Mouse (Mus musculus): ENCODE data around the gene Lrig1. TPM values are rescaled to one million over a fixed set of nuclear protein-coding genes. Genes with fewer than 3 reads are reported as not detected.
"Not testable (repeated sequence)": the region's sequence is repeated elsewhere in the genome, so short reads cannot be mapped to it uniquely, and the experiment has no call there.

Gene Lrig1
- total RNA-seq, 1 experiment from 2014 or later = 5.6 TPM

DNA sequence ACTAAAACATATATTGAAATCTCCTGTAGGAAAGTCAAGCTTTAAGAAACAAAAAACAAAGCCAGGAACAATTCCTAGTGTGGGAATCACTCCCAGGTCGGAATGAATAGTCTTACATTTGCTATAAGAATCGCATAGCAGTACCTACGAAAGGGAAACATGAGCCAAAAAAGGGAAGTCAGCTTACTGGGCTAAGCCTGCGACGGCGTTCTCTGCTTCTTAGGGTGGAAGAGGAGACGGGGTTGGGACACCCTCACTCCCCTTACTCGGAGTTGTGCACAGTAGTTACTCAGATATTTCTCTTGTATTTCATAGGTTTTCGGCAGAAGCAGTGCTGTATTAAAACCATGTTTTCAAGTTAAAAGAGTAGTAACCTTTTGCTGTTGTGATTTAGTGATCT, 117.9 kb downstream of the Lrig1 start:
- ATAC-seq (replicated peaks in 1 of 2; ENCODE audit: insufficient read depth in 1 of 2, low FRiP score in 2 of 2, low TSS enrichment in 1 of 2, low read depth in 1 of 2, poor library complexity in 2 of 2, severe bottlenecking in 2 of 2) = peak; percentile 53 to 83; a peak in 2 of 4 replicates

DNA sequence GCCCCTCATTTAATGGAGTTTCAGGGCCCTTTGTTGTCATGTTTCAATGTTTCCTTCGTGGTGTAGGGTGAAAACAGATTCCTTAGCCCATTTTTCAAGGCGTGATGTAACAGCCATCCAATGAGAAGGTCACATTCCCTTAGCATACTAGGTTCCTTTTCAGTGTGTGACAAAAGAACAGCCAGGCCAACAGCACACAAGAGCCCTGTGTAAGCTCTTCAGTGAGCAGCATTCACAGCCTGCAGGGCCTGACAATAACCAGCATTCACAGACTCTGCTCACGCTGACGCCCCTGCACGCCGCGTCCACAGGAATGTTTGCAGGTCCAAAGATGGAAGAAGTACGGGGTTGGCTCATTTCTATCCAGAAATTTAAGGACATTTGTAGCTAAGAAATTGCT, 122.0 kb downstream of the Lrig1 start:
- ATAC-seq (replicated peaks in 1 of 2; ENCODE audit: insufficient read depth in 1 of 2, low FRiP score in 2 of 2, low TSS enrichment in 1 of 2, low read depth in 1 of 2, poor library complexity in 2 of 2, severe bottlenecking in 2 of 2) = no peak

DNA sequence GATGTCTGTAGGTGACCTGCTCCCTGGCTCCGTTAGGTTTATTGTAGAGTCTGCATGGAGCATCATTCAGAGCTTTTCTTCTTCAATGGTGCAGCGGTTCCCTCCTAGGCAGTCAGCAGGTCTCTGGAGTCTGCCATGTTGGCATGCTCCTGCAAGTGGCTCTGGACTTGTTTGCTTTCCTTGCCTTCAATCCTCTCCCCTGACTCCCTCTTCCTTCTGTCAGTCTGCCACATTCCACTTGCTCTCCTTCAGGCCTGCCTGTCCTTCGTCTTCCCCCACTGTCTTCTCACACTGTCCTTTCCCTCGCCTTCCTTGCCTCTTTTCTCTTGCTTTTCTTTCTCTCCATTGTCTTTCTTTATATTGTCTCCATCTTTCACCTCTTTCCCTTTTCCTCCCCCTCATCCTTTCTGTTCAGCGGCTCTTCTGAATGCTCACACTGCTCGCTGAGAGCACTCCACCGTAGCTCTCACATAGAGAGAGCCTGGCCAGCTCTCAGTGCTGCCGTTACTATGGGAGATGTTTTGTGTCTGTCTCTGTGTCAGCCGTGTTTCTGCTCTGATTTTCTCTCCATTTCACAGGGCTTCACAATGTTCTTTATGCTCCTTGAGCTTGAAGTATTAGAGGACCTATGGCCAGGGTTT, 124.3 kb downstream of the Lrig1 start:
- ATAC-seq (replicated peaks in 1 of 2; ENCODE audit: insufficient read depth in 1 of 2, low FRiP score in 2 of 2, low TSS enrichment in 1 of 2, low read depth in 1 of 2, poor library complexity in 2 of 2, severe bottlenecking in 2 of 2) = no peak

- no peak for ATAC-seq (replicated peaks in 1 of 2; ENCODE audit: insufficient read depth in 1 of 2, low FRiP score in 2 of 2, low TSS enrichment in 1 of 2, low read depth in 1 of 2, poor library complexity in 2 of 2, severe bottlenecking in 2 of 2)
Observed at GRCm38 (mm10) chr6:94568040-94568439, 131.9 kb downstream of the Lrig1 start.

GRCm38 (mm10) chr6:94565766-94566165, 134.2 kb downstream of the Lrig1 start:
- ATAC-seq (replicated peaks in 1 of 2; ENCODE audit: insufficient read depth in 1 of 2, low FRiP score in 2 of 2, low TSS enrichment in 1 of 2, low read depth in 1 of 2, poor library complexity in 2 of 2, severe bottlenecking in 2 of 2) = no peak

GRCm38 (mm10) chr6:94563203-94563940, 136.6 kb downstream of the Lrig1 start:
- no peak for ATAC-seq (replicated peaks in 1 of 2; ENCODE audit: insufficient read depth in 1 of 2, low FRiP score in 2 of 2, low TSS enrichment in 1 of 2, low read depth in 1 of 2, poor library complexity in 2 of 2, severe bottlenecking in 2 of 2)

DNA sequence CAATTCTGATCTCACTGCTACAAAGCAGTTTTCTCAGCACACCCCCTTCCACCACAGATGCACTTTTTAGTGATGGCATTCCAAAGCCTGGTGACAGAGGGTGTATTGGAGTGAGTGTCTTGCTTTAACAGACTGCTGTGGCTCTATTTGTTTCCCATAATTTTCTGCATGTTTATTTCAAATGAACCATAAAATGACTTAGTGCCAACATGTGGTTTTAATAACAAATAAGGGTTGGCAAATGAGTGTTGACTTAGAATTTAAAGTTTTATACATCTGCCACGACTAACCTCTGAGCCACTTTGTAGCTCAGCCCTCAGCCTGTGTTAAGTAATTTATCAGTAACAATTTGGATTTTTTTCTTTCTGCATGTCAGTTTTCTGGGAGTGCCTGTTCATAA, 138.6 kb downstream of the Lrig1 start:
- no peak for ATAC-seq (replicated peaks in 1 of 2; ENCODE audit: insufficient read depth in 1 of 2, low FRiP score in 2 of 2, low TSS enrichment in 1 of 2, low read depth in 1 of 2, poor library complexity in 2 of 2, severe bottlenecking in 2 of 2)

- ATAC-seq (replicated peaks in 1 of 2; ENCODE audit: insufficient read depth in 1 of 2, low FRiP score in 2 of 2, low TSS enrichment in 1 of 2, low read depth in 1 of 2, poor library complexity in 2 of 2, severe bottlenecking in 2 of 2) = no peak
Observed at GRCm38 (mm10) chr6:94560896-94561295, 139.1 kb downstream of the Lrig1 start.

DNA sequence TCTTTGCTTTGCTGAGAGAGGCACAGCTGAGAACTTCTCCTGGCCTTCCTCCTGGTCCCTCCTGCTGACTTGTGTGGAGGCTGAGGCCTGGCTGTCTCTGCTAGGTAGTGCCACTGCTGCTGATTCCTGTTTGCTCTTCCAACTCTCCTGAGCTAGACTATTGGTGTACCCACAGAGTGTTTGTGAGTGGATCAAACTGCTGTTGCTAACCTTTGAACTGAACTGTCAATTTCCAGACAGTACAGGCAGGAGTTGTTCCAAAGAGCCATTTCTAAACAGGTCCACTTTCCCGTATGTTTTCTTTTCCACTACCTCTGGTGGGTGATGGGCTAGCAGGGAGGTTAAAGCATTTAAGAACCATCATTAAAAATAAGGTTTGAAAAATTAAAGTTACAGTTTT, 141.4 kb downstream of the Lrig1 start:
- ATAC-seq (replicated peaks in 1 of 2; ENCODE audit: insufficient read depth in 1 of 2, low FRiP score in 2 of 2, low TSS enrichment in 1 of 2, low read depth in 1 of 2, poor library complexity in 2 of 2, severe bottlenecking in 2 of 2) = not testable (repeated sequence)

Other genes with a start within 250 kb of the Lrig1 start
- 5.3 and 11.9 TPM in 2 replicates for gene Slc25a26, start 199.8 kb downstream of the Lrig1 start, total RNA-seq (2017)